Mouse (Mus musculus) limb, embryonic 13.5 days (tissue): Measurements from ENCODE around the gene Ramp2. TPM values are rescaled to one million over a fixed set of nuclear protein-coding genes. Genes with fewer than 3 reads are reported as not detected.

ENCODE experiments used
- ATAC-seq: fragments of 200-750 bp; cut with Nextera tagmentation; 2 replicates; pipeline ENCODE4 v1.8.0; 2017; ENCODE audit warnings: low read depth, moderate number of reproducible peaks, moderate TSS enrichment; ENCODE audit not compliant: low FRiP score
- H3K27ac ChIP-seq: fragments of 300-500 bp; sonication (generic); 2 replicates; pipeline ENCODE4 v1.5.1; 2015; ENCODE audit warnings: inconsistent platforms, mild to moderate bottlenecking, moderate library complexity
- H3K27me3 ChIP-seq: fragments of 300-500 bp; sonication (generic); 2 replicates; pipeline ENCODE4 v1.6.1; 2015; ENCODE audit warnings: mild to moderate bottlenecking, inconsistent platforms
- H3K36me3 ChIP-seq: fragments of 300-500 bp; sonication (generic); 2 replicates; pipeline ENCODE4 v1.6.1; 2015; ENCODE audit warnings: inconsistent platforms, mild to moderate bottlenecking, moderate library complexity
- H3K4me1 ChIP-seq: fragments of 300-500 bp; sonication (generic); 2 replicates; pipeline ENCODE4 v1.6.1; 2015; ENCODE audit warnings: inconsistent platforms
- H3K4me2 ChIP-seq: fragments of 300-500 bp; sonication (generic); replicated peaks from 2 replicates; pipeline ENCODE4 v1.6.1; 2015; ENCODE audit warnings: inconsistent platforms, mild to moderate bottlenecking, moderate library complexity
- H3K4me3 ChIP-seq: fragments of 300-500 bp; sonication (generic); 2 replicates; pipeline ENCODE4 v1.5.1; 2015; ENCODE audit warnings: moderate library complexity, mild to moderate bottlenecking, inconsistent platforms
- H3K9ac ChIP-seq: fragments of 300-500 bp; sonication (generic); 2 replicates; pipeline ENCODE4 v1.6.1; 2015; ENCODE audit warnings: mild to moderate bottlenecking, inconsistent platforms
- H3K9me3 ChIP-seq: fragments of 300-500 bp; sonication (generic); 2 replicates; pipeline ENCODE4 v1.6.1; 2016; ENCODE audit warnings: inconsistent platforms
- WGBS: fragments of 180-500 bp; shearing (Covaris S2); methylation state at CpG from one replicate; pipeline ENCODE4 v1.1.7; 2015; 5-methylcytosine and 5-hydroxymethylcytosine counted together
- polyA plus RNA-seq: library from polyadenylated mRNA; unstranded; fragments of >200 nt; fragmentation: Nextera tagmentation; extraction: Ambion mirVana; gene quantifications from 2 replicates; pipeline ENCODE4 v1.2.1, GENCODE M21; 2015

The Ramp2 gene
- polyA plus RNA-seq, 1 experiment from 2014 or later = 72.9 TPM

DNA sequence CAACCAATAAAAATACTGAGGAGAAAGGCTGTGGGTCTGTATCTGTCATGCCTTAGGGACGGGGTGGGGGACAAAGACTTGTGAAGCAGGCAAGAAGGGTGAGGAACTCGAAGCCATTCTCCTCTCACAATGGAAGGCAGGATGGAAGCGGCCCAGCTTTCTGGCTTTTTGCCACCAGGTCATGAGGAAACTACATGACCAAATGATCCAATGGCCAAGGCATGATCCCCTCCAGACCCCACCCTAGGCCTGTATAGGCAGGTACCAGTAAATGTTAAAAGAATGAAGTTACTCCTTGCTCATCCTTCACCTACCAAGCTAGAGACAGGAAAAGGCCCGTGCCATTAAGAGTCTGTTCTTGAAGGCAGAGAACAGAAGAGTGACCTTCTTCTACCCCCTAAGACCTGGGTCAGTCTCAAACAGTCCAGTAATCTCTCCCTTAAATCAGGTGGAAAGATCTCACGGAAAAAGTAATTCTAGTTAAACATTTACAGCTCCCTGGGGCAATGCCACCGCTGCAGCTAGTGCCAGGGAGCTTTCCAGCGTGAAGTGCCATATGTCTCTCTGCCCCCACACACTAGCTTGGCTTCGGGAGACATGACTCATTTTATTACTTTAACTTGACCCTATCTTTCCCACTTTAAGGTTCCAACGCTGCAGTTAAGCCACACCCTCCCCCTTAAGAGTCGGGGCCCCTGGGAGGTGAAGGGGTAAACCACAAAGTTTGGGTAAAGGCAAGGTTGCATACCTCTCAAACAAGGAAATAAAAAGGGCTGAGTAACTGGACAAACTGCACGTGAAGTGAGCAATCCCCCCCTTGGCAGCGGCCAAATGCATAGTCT lies 31.8 kb downstream of the Ramp2 start:
- H3K4me3 ChIP-seq = peak overlapping the region; percentile 72
- peaks cover 14% of the 10 kb centered on the region for H3K36me3 ChIP-seq
- H3K9me3 ChIP-seq = no peaks in the 10 kb centered on the region
- H3K27me3 ChIP-seq = peaks cover 16% of the 10 kb centered on the region; the same call in 1 of the 2 replicates
- no peak overlapping the region for H3K27ac ChIP-seq
- peaks cover 27% of the 10 kb centered on the region for H3K4me1 ChIP-seq
- 50% methylated on average over 12 of the region's 12 CpGs for WGBS
- H3K4me2 ChIP-seq = peak overlapping the region; percentile 77
- peak overlapping the region; percentile 80 for H3K9ac ChIP-seq
- no peak for ATAC-seq

DNA sequence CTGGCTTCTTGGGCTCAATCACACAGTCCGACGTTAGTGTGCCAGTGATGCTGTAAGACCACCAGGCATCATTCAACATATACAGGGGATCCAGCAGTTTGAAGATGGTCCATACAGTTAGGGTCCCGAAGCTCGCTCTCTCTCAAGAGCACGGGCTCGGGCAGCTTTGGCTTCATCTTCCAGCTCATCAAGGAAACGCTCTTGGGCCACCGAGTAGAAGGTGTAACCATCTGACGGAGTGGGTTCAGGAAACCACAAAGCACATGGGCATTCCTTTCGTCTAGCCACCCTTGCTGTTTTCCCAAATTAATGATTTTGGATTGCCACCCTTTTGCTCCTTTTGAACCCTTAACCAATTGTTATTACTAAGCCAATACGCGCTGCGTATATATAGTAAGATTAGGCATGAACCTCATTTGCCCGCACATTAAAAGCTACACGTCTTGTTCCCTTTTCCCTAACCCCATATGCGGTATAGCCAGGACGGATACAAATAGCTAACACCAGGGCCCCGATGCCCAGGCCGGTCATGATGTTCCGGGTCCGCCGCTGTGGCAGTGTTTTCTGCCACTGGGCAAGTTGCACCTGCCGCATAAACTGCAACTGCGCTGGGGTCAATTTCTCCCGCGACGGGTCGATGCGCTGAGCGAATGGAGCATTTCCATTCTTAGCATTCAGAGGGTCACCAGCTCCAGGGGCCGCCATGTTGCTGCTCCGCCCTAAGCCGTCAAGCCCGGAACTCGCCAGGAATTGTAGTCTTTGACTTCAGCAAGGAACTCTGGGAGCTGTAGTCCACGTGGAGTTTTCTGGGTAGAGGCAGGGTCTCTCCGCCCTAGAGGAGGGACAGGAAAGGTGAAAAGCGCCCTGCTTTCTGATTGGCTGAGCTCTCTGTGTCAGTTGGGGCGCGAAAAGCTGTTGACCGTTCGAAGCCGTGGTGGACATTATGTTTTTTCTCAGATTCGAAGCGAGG lies 32.7 kb downstream of the Ramp2 start, which contains the start of the genes Cntd1 and Coa3:
Gene Cntd1 (plus strand): TSS at position 790 of the 970 bp plus-strand sequence.
Gene Coa3 (minus strand): TSS at position 892 of the 970 bp plus-strand sequence.
- peaks cover 16% of the 10 kb centered on the region; the same call in 1 of the 2 replicates for H3K27me3 ChIP-seq
- peak; percentile 95 for ATAC-seq

DNA sequence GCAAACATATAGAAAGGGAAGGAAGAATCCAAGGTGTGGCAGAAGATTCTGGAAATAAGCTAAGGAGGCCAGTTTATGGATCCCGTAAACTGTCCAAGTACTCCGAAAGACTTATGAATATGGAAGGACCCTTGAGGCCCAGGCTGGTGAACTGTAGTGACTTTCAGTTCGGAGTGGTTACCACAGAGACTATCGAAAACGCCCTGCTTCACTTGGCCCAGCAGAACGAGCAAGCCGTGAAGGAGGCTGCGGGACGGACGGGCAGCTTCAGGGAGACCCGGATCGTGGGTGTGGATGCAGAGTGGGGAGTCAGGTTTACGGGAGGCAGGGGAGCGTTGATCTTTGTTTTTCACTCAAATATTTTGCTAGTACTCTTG lies 33.4 kb downstream of the Ramp2 start:
- H3K4me3 ChIP-seq = peak overlapping the region; percentile 72
- H3K4me1 ChIP-seq = peaks cover 27% of the 10 kb centered on the region
- H3K36me3 ChIP-seq = peaks cover 14% of the 10 kb centered on the region
- peak overlapping the region; percentile 43; the same call in 1 of the 2 replicates for H3K9ac ChIP-seq
- WGBS = 56% methylated on average over 14 of the region's 14 CpGs
- H3K9me3 ChIP-seq = no peaks in the 10 kb centered on the region
- peak; percentile 35; the same call in 1 of the 2 replicates for ATAC-seq
- peak overlapping the region; percentile 77 for H3K4me2 ChIP-seq
- no peak overlapping the region for H3K27ac ChIP-seq
- peaks cover 16% of the 10 kb centered on the region; the same call in 1 of the 2 replicates for H3K27me3 ChIP-seq

More for the DNA sequence above, 32.7 kb downstream of the Ramp2 start, which contains the start of the genes Cntd1 and Coa3:
- H3K4me1 ChIP-seq = peaks cover 27% of the 10 kb centered on the region
- H3K4me3 ChIP-seq = peak within 1 kb of the TSS; percentile 72
- H3K4me2 ChIP-seq = peak within 1 kb of the TSS; percentile 77
- 0 out of 2 replicates have a peak within 1 kb of the TSS, but pooled peaks have one; percentile 40 for H3K27ac ChIP-seq
- WGBS = 11% methylated on average over 45 of the region's 45 CpGs
- H3K9me3 ChIP-seq = no peaks in the 10 kb centered on the region
- peak within 1 kb of the TSS; percentile 80 for H3K9ac ChIP-seq
- peaks cover 14% of the 10 kb centered on the region for H3K36me3 ChIP-seq

DNA sequence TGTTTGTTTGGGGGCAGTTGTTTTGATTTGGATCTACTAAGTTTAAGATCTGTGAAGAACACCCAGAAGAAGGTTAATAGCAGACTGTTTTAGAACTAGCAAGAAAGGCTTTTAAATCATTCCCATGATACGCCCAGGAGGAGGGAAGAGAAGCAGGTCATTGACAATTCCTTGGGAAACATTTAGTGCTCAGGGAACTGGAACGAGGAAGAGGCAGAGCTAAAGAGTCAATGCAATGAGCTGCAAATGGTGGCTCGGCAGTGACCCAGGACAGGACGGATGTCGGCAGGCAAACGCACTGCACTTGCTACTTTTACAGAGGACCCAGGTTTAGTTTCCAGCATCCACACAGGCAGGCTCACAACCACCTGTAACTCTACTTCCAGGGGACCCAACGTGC lies 35.0 kb downstream of the Ramp2 start:
- no peak for ATAC-seq
- H3K9ac ChIP-seq = no peak overlapping the region
- 60% methylated on average over 7 of the region's 7 CpGs for WGBS

DNA sequence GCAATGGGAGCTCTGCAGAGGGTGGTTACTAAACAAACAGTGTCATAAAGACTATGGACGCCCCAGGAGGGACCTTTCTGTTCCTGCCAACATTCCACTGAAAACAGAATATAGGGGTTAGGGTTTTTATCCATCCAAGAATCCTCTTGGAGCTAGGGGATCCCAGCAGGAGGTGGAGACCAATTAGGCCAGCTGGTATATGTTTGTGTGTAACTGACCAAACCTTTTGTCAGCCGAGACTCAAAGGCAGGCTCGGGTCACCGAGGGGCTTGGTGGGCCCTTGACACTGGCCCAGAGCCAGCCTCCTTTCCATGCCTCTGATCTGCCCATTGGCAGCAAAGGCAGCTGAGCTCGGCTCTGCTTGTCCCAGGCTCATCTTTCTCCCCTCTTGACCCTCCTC lies 37.1 kb downstream of the Ramp2 start:
- WGBS = 32% methylated on average over 5 of the region's 5 CpGs
- peaks cover 16% of the 10 kb centered on the region for H3K36me3 ChIP-seq

More for the DNA sequence above, 35.0 kb downstream of the Ramp2 start:
- Histone ChIP-seq H3K4me2 (no peak overlapping the region), H3K27ac (no peak overlapping the region), H3K9me3 (no peaks in the 10 kb centered on the region), H3K4me1 (peaks cover 27% of the 10 kb centered on the region), H3K36me3 (peaks cover 16% of the 10 kb centered on the region), H3K27me3 (peaks cover 12% of the 10 kb centered on the region; the same call in 1 of the 2 replicates), H3K4me3 (no peak overlapping the region)

DNA sequence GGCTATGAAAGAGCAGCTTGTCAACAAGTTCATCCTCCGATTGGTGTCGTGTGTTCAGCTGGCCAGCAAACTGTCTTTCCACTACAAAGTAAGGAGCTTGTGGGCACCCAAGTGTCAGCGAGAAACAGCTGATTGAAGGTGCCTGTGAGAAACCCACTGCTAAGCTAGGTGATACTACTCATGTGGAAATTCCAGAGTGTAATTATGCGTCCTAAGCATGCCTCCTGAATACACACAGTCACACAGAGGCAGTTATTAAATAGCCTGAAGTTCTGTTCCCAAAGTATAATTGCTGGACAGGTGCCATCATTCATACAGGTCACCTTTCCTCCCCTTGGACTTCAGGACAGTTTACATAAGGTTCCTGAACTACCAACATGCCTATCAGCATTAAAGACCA lies 38.0 kb downstream of the Ramp2 start:
- Histone ChIP-seq H3K4me3 (no peak overlapping the region), H3K9ac (no peak overlapping the region), H3K36me3 (peaks cover 23% of the 10 kb centered on the region), H3K27ac (no peak overlapping the region), H3K4me1 (peaks cover 6% of the 10 kb centered on the region; the same call in 1 of the 2 replicates), H3K4me2 (no peak overlapping the region), H3K27me3 (0 out of 2 replicates have a peak, but pooled peaks cover 4% of the 10 kb centered on the region), H3K9me3 (no peaks in the 10 kb centered on the region)
- no peak for ATAC-seq
- WGBS = 71% methylated on average over 4 of the region's 4 CpGs

More for the DNA sequence above, 37.1 kb downstream of the Ramp2 start:
- ATAC-seq = no peak
- Histone ChIP-seq H3K4me2 (no peak overlapping the region), H3K27me3 (0 out of 2 replicates have a peak, but pooled peaks cover 4% of the 10 kb centered on the region), H3K4me3 (no peak overlapping the region), H3K9me3 (no peaks in the 10 kb centered on the region), H3K4me1 (peaks cover 10% of the 10 kb centered on the region), H3K9ac (peak overlapping the region; percentile 31; the same call in 1 of the 2 replicates), H3K27ac (no peak overlapping the region)

DNA sequence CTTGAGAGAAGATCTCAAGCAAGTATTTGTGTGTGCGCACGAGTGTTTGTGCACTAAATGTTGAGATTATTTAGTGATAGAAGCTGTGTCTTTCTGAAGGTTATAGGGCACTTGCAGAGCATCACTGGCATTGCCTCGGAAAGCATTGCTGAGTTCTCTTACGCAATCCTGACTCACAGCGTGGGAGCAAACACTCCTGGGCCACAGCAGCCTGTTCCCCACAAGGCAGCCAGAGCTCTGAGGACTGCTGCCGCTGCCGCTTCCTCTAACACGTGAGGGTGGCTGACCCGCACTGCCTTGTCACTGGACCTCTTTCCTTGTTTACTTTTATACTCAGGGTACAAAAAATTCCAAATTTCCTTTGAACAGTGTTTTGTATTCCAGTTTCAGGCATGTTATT lies 41.5 kb downstream of the Ramp2 start:
- H3K9me3 ChIP-seq = no peaks in the 10 kb centered on the region
- no peak overlapping the region for H3K4me3 ChIP-seq
- H3K4me2 ChIP-seq = no peak overlapping the region
- 87% methylated on average over 9 of the region's 9 CpGs for WGBS
- H3K4me1 ChIP-seq = no peaks in the 10 kb centered on the region
- H3K27me3 ChIP-seq = no peaks in the 10 kb centered on the region
- H3K27ac ChIP-seq = no peak overlapping the region
- no peak overlapping the region for H3K9ac ChIP-seq
- peaks cover 58% of the 10 kb centered on the region for H3K36me3 ChIP-seq
- no peak for ATAC-seq

DNA sequence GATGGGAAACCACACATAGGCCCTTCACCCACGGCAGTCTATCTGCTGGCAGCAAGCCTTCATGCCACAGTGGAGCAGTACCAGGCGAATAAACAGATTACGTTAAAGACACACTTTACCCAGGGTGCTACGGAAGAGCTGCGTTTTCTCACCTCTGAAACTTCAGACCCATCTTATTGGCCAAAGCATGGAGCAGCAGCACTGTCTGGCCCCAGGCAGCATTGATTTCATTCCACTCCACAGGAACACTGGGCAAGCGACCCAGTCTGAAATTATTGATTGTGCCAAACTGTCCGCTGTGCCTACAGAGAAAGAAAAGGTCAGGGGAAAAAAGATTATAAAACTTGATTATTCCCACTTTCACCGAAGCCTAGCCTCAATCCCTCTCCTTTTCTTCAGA lies 45.4 kb downstream of the Ramp2 start:
- 94% methylated on average over 8 of the region's 8 CpGs for WGBS
- Histone ChIP-seq H3K27ac (no peak overlapping the region), H3K4me1 (no peaks in the 10 kb centered on the region), H3K36me3 (peaks cover 86% of the 10 kb centered on the region), H3K9me3 (no peaks in the 10 kb centered on the region), H3K27me3 (no peaks in the 10 kb centered on the region), H3K4me2 (no peak overlapping the region), H3K9ac (no peak overlapping the region), H3K4me3 (no peak overlapping the region)
- no peak for ATAC-seq

DNA sequence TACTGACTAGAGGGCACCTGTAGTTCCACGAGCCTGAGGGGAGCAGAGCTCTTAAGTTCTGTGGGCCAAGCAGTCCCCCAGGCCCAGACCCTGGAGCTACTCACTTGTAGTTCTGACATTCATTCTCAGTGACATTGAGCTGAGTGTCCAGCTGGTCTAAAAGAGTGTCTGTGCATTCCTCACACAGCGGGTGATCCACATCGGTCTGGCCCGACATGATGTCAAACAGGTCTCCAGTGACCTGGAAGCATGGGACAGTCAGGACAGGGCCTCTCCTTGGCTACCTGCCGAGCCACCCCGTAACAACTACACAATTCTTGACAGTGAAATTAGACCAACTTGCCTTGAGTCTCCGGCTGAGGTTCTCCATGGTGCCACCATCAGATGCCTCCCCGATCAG lies 49.4 kb downstream of the Ramp2 start:
- H3K27ac ChIP-seq = no peak overlapping the region
- H3K4me3 ChIP-seq = no peak overlapping the region
- no peak overlapping the region for H3K4me2 ChIP-seq
- ATAC-seq = no peak
- no peaks in the 10 kb centered on the region for H3K27me3 ChIP-seq
- no peaks in the 10 kb centered on the region for H3K9me3 ChIP-seq
- H3K36me3 ChIP-seq = peaks cover 69% of the 10 kb centered on the region
- H3K4me1 ChIP-seq = peaks cover 1% of the 10 kb centered on the region
- 92% methylated on average over 8 of the region's 8 CpGs for WGBS
- H3K9ac ChIP-seq = no peak overlapping the region

DNA sequence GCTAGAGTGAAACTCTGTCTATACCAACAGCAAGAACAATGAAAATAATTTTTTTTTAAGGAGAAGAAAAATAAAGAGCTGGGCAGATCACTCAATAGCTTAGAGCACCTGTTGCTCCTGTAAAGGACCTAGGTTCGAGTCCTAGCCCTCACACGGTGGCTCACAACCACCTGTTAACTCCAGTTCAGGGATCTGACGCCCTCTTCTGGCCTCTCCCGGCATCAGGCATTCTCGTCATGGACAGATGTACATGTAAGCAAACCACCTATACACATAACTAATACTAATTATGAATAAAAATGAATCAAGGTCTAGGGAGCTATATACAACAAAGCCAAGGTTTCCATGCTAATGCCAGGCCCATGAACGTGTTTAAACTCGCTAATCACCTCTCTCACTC lies 55.1 kb downstream of the Ramp2 start:
- Histone ChIP-seq H3K27me3 (no peaks in the 10 kb centered on the region), H3K27ac (no peak overlapping the region), H3K36me3 (peaks cover 15% of the 10 kb centered on the region), H3K4me3 (peak overlapping the region; percentile 93), H3K4me2 (peak overlapping the region; percentile 99), H3K9ac (peak overlapping the region; percentile 93), H3K4me1 (peaks cover 16% of the 10 kb centered on the region), H3K9me3 (no peaks in the 10 kb centered on the region)
- ATAC-seq = no peak
- 69% methylated on average over 7 of the region's 7 CpGs for WGBS

DNA sequence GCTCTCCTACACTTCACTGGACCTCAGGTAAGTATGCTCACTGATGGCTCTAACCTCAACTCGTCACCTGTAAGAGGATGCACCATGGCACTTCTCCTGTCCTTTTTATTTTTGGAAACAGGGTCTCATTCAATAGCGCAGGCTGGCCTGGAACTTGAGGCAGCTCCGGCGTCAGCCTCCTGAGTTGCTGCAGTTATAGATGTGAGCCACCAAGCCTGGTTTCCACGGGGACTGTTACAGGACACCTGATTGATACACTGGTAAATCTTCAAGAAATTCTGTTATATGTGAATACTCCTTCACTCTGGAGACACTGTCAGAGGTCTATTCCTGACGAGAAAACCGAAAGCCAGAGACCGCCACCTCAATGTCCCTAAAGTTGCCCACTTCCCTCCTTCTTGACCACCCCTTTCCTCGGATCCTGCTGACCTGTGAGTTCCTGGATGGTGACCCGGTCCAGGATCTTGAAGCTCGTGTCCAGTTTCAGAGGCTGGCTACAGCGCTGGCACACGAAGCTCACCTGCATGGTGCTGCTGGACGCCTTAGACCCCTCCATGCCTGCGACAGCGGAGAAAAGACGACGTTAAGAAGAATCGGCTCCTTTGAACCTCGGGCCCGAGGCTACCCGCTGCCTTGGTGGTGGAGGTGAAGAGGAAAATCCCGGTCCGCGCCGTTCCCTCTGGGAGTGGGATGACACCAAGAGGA lies 55.6 kb downstream of the Ramp2 start:
- H3K9ac ChIP-seq = peak overlapping the region; percentile 93
- peaks cover 15% of the 10 kb centered on the region for H3K36me3 ChIP-seq
- H3K27ac ChIP-seq = peak overlapping the region; percentile 44; the same call in 1 of the 2 replicates
- peak overlapping the region; percentile 93 for H3K4me3 ChIP-seq
- ATAC-seq = peak; percentile 17
- 11% methylated on average over 26 of the region's 26 CpGs for WGBS
- no peaks in the 10 kb centered on the region for H3K27me3 ChIP-seq
- peaks cover 16% of the 10 kb centered on the region for H3K4me1 ChIP-seq
- no peaks in the 10 kb centered on the region for H3K9me3 ChIP-seq
- peak overlapping the region; percentile 99 for H3K4me2 ChIP-seq
